Mouse (Mus musculus) kidney, adult 9 months (tissue): ENCODE measurements around the gene Cd72.

Experiments used
- DNase-seq: peaks from one replicate; pipeline ENCODE4 v3.0.0; 2022

Gene Cd72

GRCm38 (mm10) chr4:43399391-43400131, 54.9 kb downstream of the Cd72 start:
- no peak for DNase-seq

GRCm38 (mm10) chr4:43398829-43399331, 55.5 kb downstream of the Cd72 start:
- DNase-seq, result no peak

- DNase-seq, result no peak
These were observed 56.4 kb downstream of the Cd72 start for GRCm38 (mm10) chr4:43398014-43398413.
